Mouse (Mus musculus) layer of hippocampus, postnatal 14 days (tissue): Measurements from ENCODE around the gene Ppp1r16b. TPM values are rescaled to one million over a fixed set of nuclear protein-coding genes. Genes with fewer than 3 reads are reported as not detected.

Source experiments
- DNase-seq, 2 experiments: peaks; one replicate each; pipeline ENCODE4 v3.0.0; 2021 to 2022; ENCODE audit warnings: low spot score in 2 of 2, mixed read lengths in 1 of 2
- long read RNA-seq, 2 experiments: library from polyadenylated mRNA; stranded (forward); transcript quantifications; one replicate each; pipeline ENCODE4 v2.0.0; 2021
- total RNA-seq, 2 experiments: library from RNA; stranded (reverse); gene quantifications; 2 replicates each; pipeline ENCODE4 v1.2.3; 2021

Gene Ppp1r16b
- total RNA-seq: 10 to 100 TPM; 97.4 to 97.9 TPM
- long read RNA-seq, experiment 1, full-length matches to known transcripts: 1 of 8 reads
- long read RNA-seq, experiment 1, partial matches to known transcripts: 0 of 8 reads
- long read RNA-seq, experiment 1, other reads (novel, unspliced or antisense): 7 of 8 reads
- long read RNA-seq, experiment 2, partial matches to known transcripts: 0 of 4 reads
- long read RNA-seq, experiment 2, other reads (novel, unspliced or antisense): 4 of 4 reads

- DNase-seq: no peak
These were observed at the start of gene Ppp1r16b for GRCm38 (mm10) chr2:158665098-158665497. Ppp1r16b (plus strand) TSS chr2:158665398.

- DNase-seq: no peak
These were observed 49.5 kb upstream of the Ppp1r16b start for GRCm38 (mm10) chr2:158615702-158616101.

- DNase-seq: no peak
These were observed 48.9 kb upstream of the Ppp1r16b start for GRCm38 (mm10) chr2:158616296-158616695.

- no peak for DNase-seq
These were observed 48.4 kb upstream of the Ppp1r16b start for GRCm38 (mm10) chr2:158616790-158617189.

- peak; percentile 88 to 93 for DNase-seq
These were observed 40.4 kb upstream of the Ppp1r16b start, which contains the start of gene Actr5 for GRCm38 (mm10) chr2:158624718-158625222. Actr5 (plus strand) TSS chr2:158624888.

GRCm38 (mm10) chr2:158625231-158625630 lies 40.0 kb upstream of the Ppp1r16b start:
- DNase-seq: no peak

- DNase-seq: no peak
These were observed 39.5 kb upstream of the Ppp1r16b start for GRCm38 (mm10) chr2:158625697-158626096.

- DNase-seq: no peak
These were observed 36.3 kb upstream of the Ppp1r16b start for GRCm38 (mm10) chr2:158628858-158629257.

GRCm38 (mm10) chr2:158629414-158629813 lies 35.8 kb upstream of the Ppp1r16b start:
- DNase-seq: no peak

- no peak for DNase-seq
These were observed 33.3 kb upstream of the Ppp1r16b start for GRCm38 (mm10) chr2:158631873-158632272.

GRCm38 (mm10) chr2:158641869-158642268 lies 23.3 kb upstream of the Ppp1r16b start:
- peak; percentile 61 to 79 for DNase-seq

- no peak for DNase-seq
These were observed 22.6 kb upstream of the Ppp1r16b start for GRCm38 (mm10) chr2:158642587-158642986.

- no peak for DNase-seq
These were observed 21.4 kb upstream of the Ppp1r16b start for GRCm38 (mm10) chr2:158643791-158644190.

- DNase-seq: no peak
These were observed 13.9 kb upstream of the Ppp1r16b start for GRCm38 (mm10) chr2:158651159-158651908.

- DNase-seq: peak; percentile 62 to 76
These were observed 12.2 kb upstream of the Ppp1r16b start for GRCm38 (mm10) chr2:158652985-158653384.

GRCm38 (mm10) chr2:158654717-158655116 lies 10.5 kb upstream of the Ppp1r16b start:
- no peak for DNase-seq

- no peak for DNase-seq
These were observed 9.4 kb upstream of the Ppp1r16b start for GRCm38 (mm10) chr2:158655806-158656205.

GRCm38 (mm10) chr2:158658822-158659221 lies 6.4 kb upstream of the Ppp1r16b start:
- DNase-seq: no peak

GRCm38 (mm10) chr2:158659346-158659745 lies 5.9 kb upstream of the Ppp1r16b start:
- no peak for DNase-seq

- DNase-seq: no peak
These were observed 1.0 kb downstream of the Ppp1r16b start for GRCm38 (mm10) chr2:158666071-158666800.

- DNase-seq: peak; percentile 71 to 76
These were observed 1.9 kb downstream of the Ppp1r16b start for GRCm38 (mm10) chr2:158667022-158667670.
